Mouse (Mus musculus): ENCODE measurements around the gene Arrdc2.

The Arrdc2 gene

GRCm38 (mm10) chr8:70791975-70792691, 47.4 kb downstream of the Arrdc2 start:
- CTCF ChIA-PET = interaction anchor here (1.0 to 1.2 kb wide), 2 partner anchors 18 to 29 kb away, joined by 3 read pairs; no protein-coding TSS in a partner anchor

GRCm38 (mm10) chr8:70791294-70791701, 48.2 kb downstream of the Arrdc2 start:
- CTCF ChIA-PET = interaction anchor here (1.0 to 1.5 kb wide), 3 partner anchors 11 to 28 kb away, joined by 3 to 5 read pairs (median 3); partner anchors contain the start of gene Pik3r2

DNA sequence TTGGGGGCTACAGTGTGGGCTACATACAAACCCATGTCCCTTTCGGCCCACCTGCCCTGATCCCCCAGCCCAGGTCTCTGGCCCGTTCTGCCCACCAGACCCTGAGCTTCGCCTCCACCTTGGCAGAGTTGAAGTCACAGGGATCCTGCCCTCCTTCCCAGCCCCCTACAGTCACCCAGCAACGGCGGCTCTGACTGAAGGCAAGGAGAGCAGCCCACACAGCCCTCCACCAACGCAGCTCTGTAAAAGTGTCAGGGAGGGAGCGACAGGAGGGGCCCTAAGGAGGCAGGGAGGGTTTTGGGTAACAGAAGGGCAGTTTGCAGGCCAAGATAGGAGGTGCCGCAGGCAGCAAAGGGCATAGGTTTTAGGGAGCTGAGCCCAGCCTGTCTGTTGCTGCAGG, 48.7 kb downstream of the Arrdc2 start:
- CTCF ChIA-PET = interaction anchor here (1.0 to 1.5 kb wide), 4 partner anchors 12 to 27 kb away, joined by 3 to 5 read pairs (median 3); partner anchors contain the start of gene Pik3r2

- CTCF ChIA-PET = no interaction called here
Observed at GRCm38 (mm10) chr8:70789046-70789445, 50.5 kb downstream of the Arrdc2 start.

GRCm38 (mm10) chr8:70787941-70788667, 51.4 kb downstream of the Arrdc2 start:
- CTCF ChIA-PET = interaction anchor here (1.4 kb wide), 1 partner anchor 16 kb away, joined by 3 read pairs; no protein-coding TSS in a partner anchor

- CTCF ChIA-PET = interaction anchor here (1.4 kb wide), 1 partner anchor 17 kb away, joined by 3 read pairs; no protein-coding TSS in a partner anchor
Observed at GRCm38 (mm10) chr8:70787051-70787445, 52.5 kb downstream of the Arrdc2 start.

DNA sequence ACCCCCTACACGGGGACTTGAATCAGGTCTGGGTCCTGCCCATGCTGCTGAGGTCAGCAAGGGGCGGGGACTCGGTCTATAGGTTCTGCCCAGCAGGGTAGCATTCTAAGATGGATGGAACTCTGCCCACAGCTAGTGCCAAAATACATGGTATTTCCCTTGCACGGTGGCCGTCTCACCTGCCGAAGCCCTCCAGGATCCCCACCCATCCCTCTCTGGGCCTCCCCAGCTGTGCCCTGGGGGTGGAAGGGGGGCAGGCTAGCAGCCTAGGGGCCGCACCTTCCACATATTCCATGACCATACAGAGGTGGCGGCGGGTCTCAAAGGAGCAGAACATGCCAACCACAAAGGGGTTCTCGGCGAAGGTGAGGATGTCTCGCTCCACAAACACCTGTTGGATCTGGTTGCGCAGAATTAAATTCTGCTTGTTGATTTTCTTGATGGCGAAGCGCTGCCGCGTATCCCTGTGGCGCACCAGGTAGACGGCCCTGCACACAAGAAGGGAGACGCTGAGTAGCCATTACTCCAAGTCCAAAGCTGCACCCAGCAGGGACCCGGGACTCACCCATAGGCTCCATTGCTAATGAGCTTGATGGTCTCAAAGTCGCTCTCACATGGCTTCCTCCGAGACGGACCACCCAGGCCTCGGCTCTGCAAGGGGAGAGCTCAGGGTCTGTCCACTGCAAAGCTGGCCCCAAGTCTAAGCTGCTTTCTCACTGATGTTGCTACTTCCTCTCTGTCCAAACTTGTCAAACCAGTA, 53.0 kb downstream of the Arrdc2 start:
- CTCF ChIA-PET = interaction anchor here (1.4 kb wide), 1 partner anchor 17 kb away, joined by 3 read pairs; no protein-coding TSS in a partner anchor

Data from spleen, embryonic (tissue).